Mouse (Mus musculus): ENCODE measurements around the gene Tekt5. TPM values are rescaled to one million over a fixed set of nuclear protein-coding genes. Genes with fewer than 3 reads are reported as not detected.

Gene Tekt5
- polyA plus RNA-seq, 1 experiment = 0.14 TPM

- H3K4me3 ChIP-seq (ENCODE audit: extremely low read depth, insufficient read depth, insufficient read length) = no peak overlapping the region
- WGBS = 77% methylated on average over 13 of the region's 13 CpGs
- H3K27me3 ChIP-seq (ENCODE audit: control insufficient read depth, insufficient read depth, low read length) = no peaks in the 10 kb centered on the region
- H3K27ac ChIP-seq (ENCODE audit: insufficient read depth, low read length) = no peak overlapping the region
- 0 out of 2 replicates have a peak, but pooled peaks cover 2% of the 10 kb centered on the region for H3K4me1 ChIP-seq (ENCODE audit: control insufficient read depth, insufficient read depth, insufficient read length)
- no peak for DNase-seq (ENCODE audit: low read depth in 1 of 2, low spot score in 2 of 2)
- TF ChIP-seq CTCF (IDR thresholded peaks at IDR 0.05; ENCODE audit: extremely low read depth, insufficient read depth, insufficient read length, insufficient replicate concordance) (no peak), POLR2A (IDR thresholded peaks at IDR 0.05; ENCODE audit: low read depth, low read length) (no peak)
- H3K36me3 ChIP-seq (ENCODE audit: control insufficient read depth, insufficient read depth, low read length) = no peaks in the 10 kb centered on the region
Observed at GRCm38 (mm10) chr16:10327563-10328333, 67.5 kb downstream of the Tekt5 start.

GRCm38 (mm10) chr16:10319914-10320569, 75.2 kb downstream of the Tekt5 start:
- TF ChIP-seq POLR2A (IDR thresholded peaks at IDR 0.05; ENCODE audit: low read depth, low read length) (no peak), CTCF (IDR thresholded peaks at IDR 0.05; ENCODE audit: extremely low read depth, insufficient read depth, insufficient read length, insufficient replicate concordance) (no peak)
- no peak for DNase-seq (ENCODE audit: low read depth in 1 of 2, low spot score in 2 of 2)
- Histone ChIP-seq H3K27ac (ENCODE audit: insufficient read depth, low read length) (no peak overlapping the region), H3K4me3 (ENCODE audit: extremely low read depth, insufficient read depth, insufficient read length) (no peak overlapping the region), H3K4me1 (ENCODE audit: control insufficient read depth, insufficient read depth, insufficient read length) (no peaks in the 10 kb centered on the region), H3K36me3 (ENCODE audit: control insufficient read depth, insufficient read depth, low read length) (no peaks in the 10 kb centered on the region), H3K27me3 (ENCODE audit: control insufficient read depth, insufficient read depth, low read length) (no peaks in the 10 kb centered on the region)
- WGBS = 55% methylated on average over 17 of the region's 17 CpGs

GRCm38 (mm10) chr16:10317197-10317544, 78.1 kb downstream of the Tekt5 start:
- H3K36me3 ChIP-seq (ENCODE audit: control insufficient read depth, insufficient read depth, low read length) = no peaks in the 10 kb centered on the region
- DNase-seq (ENCODE audit: low read depth in 1 of 2, low spot score in 2 of 2) = no peak
- peaks cover 3% of the 10 kb centered on the region; the same call in 1 of the 2 replicates for H3K4me1 ChIP-seq (ENCODE audit: control insufficient read depth, insufficient read depth, insufficient read length)
- TF ChIP-seq POLR2A (IDR thresholded peaks at IDR 0.05; ENCODE audit: low read depth, low read length) (no peak), CTCF (IDR thresholded peaks at IDR 0.05; ENCODE audit: extremely low read depth, insufficient read depth, insufficient read length, insufficient replicate concordance) (no peak)
- peaks cover 7% of the 10 kb centered on the region for H3K27me3 ChIP-seq (ENCODE audit: control insufficient read depth, insufficient read depth, low read length)
- H3K27ac ChIP-seq (ENCODE audit: insufficient read depth, low read length) = no peak overlapping the region
- WGBS = 79% methylated on average over 4 of the region's 4 CpGs
- no peak overlapping the region for H3K4me3 ChIP-seq (ENCODE audit: extremely low read depth, insufficient read depth, insufficient read length)

GRCm38 (mm10) chr16:10316493-10317196, 78.6 kb downstream of the Tekt5 start:
- no peak overlapping the region for H3K27ac ChIP-seq (ENCODE audit: insufficient read depth, low read length)
- peaks cover 3% of the 10 kb centered on the region; the same call in 1 of the 2 replicates for H3K4me1 ChIP-seq (ENCODE audit: control insufficient read depth, insufficient read depth, insufficient read length)
- H3K36me3 ChIP-seq (ENCODE audit: control insufficient read depth, insufficient read depth, low read length) = no peaks in the 10 kb centered on the region
- TF ChIP-seq POLR2A (IDR thresholded peaks at IDR 0.05; ENCODE audit: low read depth, low read length) (no peak), CTCF (IDR thresholded peaks at IDR 0.05; ENCODE audit: extremely low read depth, insufficient read depth, insufficient read length, insufficient replicate concordance) (no peak)
- no peak overlapping the region for H3K4me3 ChIP-seq (ENCODE audit: extremely low read depth, insufficient read depth, insufficient read length)
- peaks cover 7% of the 10 kb centered on the region for H3K27me3 ChIP-seq (ENCODE audit: control insufficient read depth, insufficient read depth, low read length)
- WGBS = 91% methylated on average over 10 of the region's 10 CpGs
- DNase-seq (ENCODE audit: low read depth in 1 of 2, low spot score in 2 of 2) = no peak

- Histone ChIP-seq H3K27ac (ENCODE audit: insufficient read depth, low read length) (0 out of 2 replicates have a peak within 1 kb of the TSS, but pooled peaks have one; percentile 3), H3K4me1 (ENCODE audit: control insufficient read depth, insufficient read depth, insufficient read length) (peaks cover 3% of the 10 kb centered on the region; the same call in 1 of the 2 replicates), H3K4me3 (ENCODE audit: extremely low read depth, insufficient read depth, insufficient read length) (peak within 1 kb of the TSS; percentile 48; the same call in 1 of the 2 replicates), H3K27me3 (ENCODE audit: control insufficient read depth, insufficient read depth, low read length) (peaks cover 9% of the 10 kb centered on the region), H3K36me3 (ENCODE audit: control insufficient read depth, insufficient read depth, low read length) (no peaks in the 10 kb centered on the region)
- DNase-seq (ENCODE audit: low read depth in 1 of 2, low spot score in 2 of 2) = no peak
- 2% methylated on average over 34 of the region's 40 CpGs for WGBS
- no peak for TF ChIP-seq POLR2A (IDR thresholded peaks at IDR 0.05; ENCODE audit: low read depth, low read length)
- no peak for TF ChIP-seq CTCF (IDR thresholded peaks at IDR 0.05; ENCODE audit: extremely low read depth, insufficient read depth, insufficient read length, insufficient replicate concordance)
Observed at GRCm38 (mm10) chr16:10313646-10314088, 81.6 kb downstream of the Tekt5 start, which contains the start of gene Emp2. Emp2 (minus strand) TSS chr16:10313968.

- no peak for DNase-seq (ENCODE audit: low read depth in 1 of 2, low spot score in 2 of 2)
- 11% methylated on average over 15 of the region's 15 CpGs for WGBS
Observed at GRCm38 (mm10) chr16:10313226-10313625, 82.1 kb downstream of the Tekt5 start.

More at GRCm38 (mm10) chr16:10313226-10313625, 82.1 kb downstream of the Tekt5 start:
- Histone ChIP-seq H3K4me1 (ENCODE audit: control insufficient read depth, insufficient read depth, insufficient read length) (peaks cover 3% of the 10 kb centered on the region; the same call in 1 of the 2 replicates), H3K4me3 (ENCODE audit: extremely low read depth, insufficient read depth, insufficient read length) (peak overlapping the region; percentile 48; the same call in 1 of the 2 replicates), H3K27me3 (ENCODE audit: control insufficient read depth, insufficient read depth, low read length) (peaks cover 9% of the 10 kb centered on the region), H3K36me3 (ENCODE audit: control insufficient read depth, insufficient read depth, low read length) (no peaks in the 10 kb centered on the region), H3K27ac (ENCODE audit: insufficient read depth, low read length) (0 out of 2 replicates have a peak overlapping the region, but pooled peaks have one; percentile 3)
- TF ChIP-seq POLR2A (IDR thresholded peaks at IDR 0.05; ENCODE audit: low read depth, low read length) (no peak), CTCF (IDR thresholded peaks at IDR 0.05; ENCODE audit: extremely low read depth, insufficient read depth, insufficient read length, insufficient replicate concordance) (no peak)

Measured in spleen, adult 2 months (tissue).